Mouse (Mus musculus) cerebellum, adult 18-20 months (tissue): ENCODE measurements around the gene Jag1.

ENCODE experiments used
- DNase-seq, 2 experiments: peaks; one replicate each; pipeline ENCODE4 v3.0.0; 2021

Gene Jag1

GRCm38 (mm10) chr2:137044122-137044521 is 72.3 kb downstream of the Jag1 start:
- no peak for DNase-seq
